1 mouse cellular context compared by ENCODE assay signal in genomic region chr3:89243609-89244008, GRCm38 (mm10).
TF ChIP-seq lines count a peak whose summit lies in the region.

No protein-coding gene starts in this region.

TF ChIP-seq in CH12.LX, 34 proteins besides CTCF, POLR2A, EP300 and RAD21 (continued from another document):
- TF ChIP-seq MXI1 (IDR thresholded peaks at IDR 0.05; ENCODE audit: low read depth, low read length) (no peak), MYC (IDR thresholded peaks at IDR 0.05; ENCODE audit: low read depth, low read length) (no peak), HCFC1 (IDR thresholded peaks at IDR 0.05; ENCODE audit: low read depth, low read length) (no peak), CHD1 (IDR thresholded peaks at IDR 0.05; ENCODE audit: low read depth, low read length) (no peak)
